Mouse (Mus musculus) brain, embryonic 14.5 days (tissue): Measurements from ENCODE around the gene B3gnt2.

Source experiments
- CTCF ChIP-seq: fragments of 200-500 bp; IDR thresholded peaks from 2 replicates; pipeline ENCODE4 v1.5.1; 2012; ENCODE audit warnings: inconsistent platforms, mild to moderate bottlenecking, moderate library complexity, borderline replicate concordance; ENCODE audit not compliant: insufficient read depth, insufficient read length; ENCODE audit errors: extremely low read depth
- POLR2A ChIP-seq: fragments of 200-500 bp; IDR thresholded peaks from 2 replicates; pipeline ENCODE4 v1.6.1; 2012; ENCODE audit warnings: mild to moderate bottlenecking, inconsistent platforms, borderline replicate concordance; ENCODE audit not compliant: poor library complexity, insufficient read depth, insufficient read length, severe bottlenecking; ENCODE audit errors: extremely low read depth

- TF ChIP-seq CTCF, result no peak
- no peak for TF ChIP-seq POLR2A
Measured at GRCm38 (mm10) chr11:22756168-22756980, 104.4 kb downstream of the B3gnt2 start.
